Comparison of ENCODE assay signal across 22 mouse cellular contexts in the genomic region with DNA sequence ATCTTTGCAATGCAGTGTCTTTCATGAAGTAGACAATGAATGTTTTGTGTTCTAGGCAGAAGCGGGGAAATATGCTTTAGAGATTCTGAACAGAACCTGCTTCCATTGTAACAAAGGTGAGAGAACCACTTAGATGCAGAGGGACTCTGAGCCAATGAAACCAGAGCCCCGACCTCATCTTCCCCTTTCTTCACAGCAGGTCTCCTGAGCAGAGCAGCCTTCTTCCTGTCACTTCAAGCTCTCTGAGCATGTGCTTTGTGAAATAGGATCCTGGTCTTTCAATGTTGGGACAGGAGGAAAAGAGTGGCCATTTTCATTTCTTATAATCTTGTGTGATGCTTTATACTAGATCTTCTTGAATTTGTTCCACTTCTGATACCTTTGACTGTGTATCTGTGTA. TPM values are rescaled to one million over a fixed set of nuclear protein-coding genes. Genes with fewer than 3 reads are reported as not detected.
DNase-seq lines count a peak whose midpoint lies in the region; ATAC-seq and TF ChIP-seq lines count a peak whose summit lies in the region.
"Had no signal": no experiment of that assay in that cellular context is flagged by ENCODE, and none has a peak within 500 bp of the region (broad histone marks: within the 10 kb centered on the region; RNA-seq: fewer than 3 reads in every experiment).

No protein-coding gene starts in this region.

- 42% methylated on average over 2 of the region's 2 CpGs for WGBS in limb, embryonic 11.5 days
- 59% methylated on average over 2 of the region's 2 CpGs for WGBS in limb, embryonic 10.5 days

- no peak overlapping the region for H3K4me2 ChIP-seq in limb, embryonic 11.5 days (ENCODE audit: low read depth, severe bottlenecking)
- H3K4me2 ChIP-seq: embryonic facial prominence, embryonic 12.5 days; embryonic facial prominence, embryonic 15.5 days; heart, embryonic 13.5 days; hindbrain, embryonic 12.5 days; hindbrain, embryonic 15.5 days had no signal

- no peaks in the 10 kb centered on the region for H3K4me1 ChIP-seq in limb, embryonic 11.5 days (ENCODE audit: control insufficient read depth, insufficient read depth, low read length)
- H3K4me1 ChIP-seq in limb, embryonic 10.5 days = no peaks in the 10 kb centered on the region
- H3K4me1 ChIP-seq: embryonic facial prominence, embryonic 12.5 days; embryonic facial prominence, embryonic 15.5 days; hindbrain, embryonic 12.5 days; hindbrain, embryonic 15.5 days had no signal

- H3K4me3 ChIP-seq in limb, embryonic 11.5 days (ENCODE audit: low read depth, low read length) = no peak overlapping the region
- no peak overlapping the region for H3K4me3 ChIP-seq in limb, embryonic 10.5 days
- H3K4me3 ChIP-seq in layer of hippocampus, adult 2 months = no peak overlapping the region
- H3K4me3 ChIP-seq: embryonic facial prominence, embryonic 12.5 days; embryonic facial prominence, embryonic 15.5 days; heart, adult 2 months; heart, embryonic 10.5 days; heart, embryonic 13.5 days; hindbrain, embryonic 12.5 days; hindbrain, embryonic 15.5 days had no signal

- H3K9ac ChIP-seq in limb, embryonic 11.5 days (ENCODE audit: low read length) = no peak overlapping the region
- H3K9ac ChIP-seq: embryonic facial prominence, embryonic 12.5 days; embryonic facial prominence, embryonic 15.5 days; forebrain, postnatal 0 days; heart, embryonic 13.5 days; hindbrain, embryonic 12.5 days; hindbrain, embryonic 15.5 days had no signal

- H3K36me3 ChIP-seq in limb, embryonic 11.5 days (ENCODE audit: control insufficient read depth, insufficient read depth, low read length) = no peaks in the 10 kb centered on the region
- H3K36me3 ChIP-seq in limb, embryonic 10.5 days = no peaks in the 10 kb centered on the region
- H3K36me3 ChIP-seq in splenic B cell, adult 2 months (ENCODE audit: control insufficient read depth, insufficient read depth, low read length, poor library complexity, severe bottlenecking) = no peaks in the 10 kb centered on the region
- H3K36me3 ChIP-seq: embryonic facial prominence, embryonic 12.5 days; embryonic facial prominence, embryonic 15.5 days; heart, embryonic 10.5 days; heart, embryonic 13.5 days; hindbrain, embryonic 12.5 days; hindbrain, embryonic 15.5 days had no signal

- peak; percentile 5 for DNase-seq in limb, embryonic 11.5 days (ENCODE audit: low spot score)
- no peak for DNase-seq in limb, embryonic 10.5 days (ENCODE audit: low spot score)
- DNase-seq in splenic B cell, adult 2 months (ENCODE audit: low read depth, low spot score) = peak; percentile 54
- DNase-seq in layer of hippocampus, adult 2 months (ENCODE audit: low spot score in 2 of 2) = no peak
- no peak for DNase-seq in liver
- DNase-seq: adrenal gland, adult 2 months; adrenal gland, postnatal 14 days; cerebellum, adult 11 months; cerebellum, adult 2 months; cerebellum, adult 9-11 months; cerebellum, postnatal 25 days; forebrain, postnatal 0 days; gastrocnemius, postnatal 25 days; heart, adult 2 months had no signal

- H3K27ac ChIP-seq in limb, embryonic 11.5 days (replicated peaks; ENCODE audit: low read depth, low read length) = no peak overlapping the region
- no peak overlapping the region for H3K27ac ChIP-seq in limb, embryonic 10.5 days
- no peak overlapping the region for H3K27ac ChIP-seq in layer of hippocampus, adult 2 months
- H3K27ac ChIP-seq: embryonic facial prominence, embryonic 12.5 days; embryonic facial prominence, embryonic 15.5 days; heart, adult 2 months; heart, embryonic 10.5 days; heart, embryonic 13.5 days; hindbrain, embryonic 12.5 days; hindbrain, embryonic 15.5 days had no signal

- no peaks in the 10 kb centered on the region for H3K27me3 ChIP-seq in limb, embryonic 11.5 days (ENCODE audit: control insufficient read depth, insufficient read depth, low read length)
- no peaks in the 10 kb centered on the region for H3K27me3 ChIP-seq in limb, embryonic 10.5 days (ENCODE audit: low read depth, poor library complexity, severe bottlenecking)
- no peaks in the 10 kb centered on the region for H3K27me3 ChIP-seq in splenic B cell, adult 2 months (ENCODE audit: control insufficient read depth, insufficient read depth, low read length, poor library complexity, severe bottlenecking)
- H3K27me3 ChIP-seq: embryonic facial prominence, embryonic 12.5 days; embryonic facial prominence, embryonic 15.5 days; heart, embryonic 13.5 days; hindbrain, embryonic 12.5 days; hindbrain, embryonic 15.5 days had no signal

- H3K9me3 ChIP-seq in limb, embryonic 11.5 days (ENCODE audit: control insufficient read depth, low read length) = no peaks in the 10 kb centered on the region
- no peaks in the 10 kb centered on the region for H3K9me3 ChIP-seq in limb, embryonic 10.5 days (replicated peaks)
- H3K9me3 ChIP-seq: embryonic facial prominence, embryonic 12.5 days; embryonic facial prominence, embryonic 15.5 days; heart, embryonic 10.5 days; heart, embryonic 13.5 days; hindbrain, embryonic 12.5 days; hindbrain, embryonic 15.5 days had no signal

- TF ChIP-seq CTCF in layer of hippocampus, adult 2 months (conservative IDR thresholded peaks at IDR 0.05) = no peak

- ATAC-seq in limb, embryonic 11.5 days (ENCODE audit: insufficient number of reproducible peaks, low FRiP score, low TSS enrichment, low read depth) = no peak
- peak; percentile 56 for ATAC-seq in megakaryocyte, adult 5-6 weeks (ENCODE audit: poor library complexity, severe bottlenecking)
- ATAC-seq: forebrain, embryonic 14.5 days; forebrain, postnatal 0 days had no signal

RNA-seq across cellular contexts. Expression of gene Suco, which starts 23.6 kb away (rescaled TPM):
- 32.3 and 42.3 TPM in 2 replicates for polyA plus RNA-seq in limb, embryonic 11.5 days (2014; fragmentation: Nextera tagmentation; extraction: Ambion mirVana)
- 25.6 and 30.3 TPM in 2 replicates for polyA plus RNA-seq in limb, embryonic 10.5 days (2016; fragmentation: Nextera tagmentation; extraction: Ambion mirVana)
- total RNA-seq in megakaryocyte, adult 5-6 weeks (2015) = 23.0 and 26.4 TPM in 2 replicates
- total RNA-seq in megakaryocyte, adult 5-6 weeks (2017) = 52.0 and 61.3 TPM in 2 replicates
- total RNA-seq in layer of hippocampus, adult 2 months (2021) = 10 to 100 TPM; 39.7 to 40.9 TPM

Comparison
In these comparisons a context has a peak if more than half of its experiments do, and no peak if none do; other contexts are left out.
1. DNase-seq: peak in limb, embryonic 11.5 days (single experiment) and splenic B cell, adult 2 months (single experiment); none in limb, embryonic 10.5 days (single experiment), layer of hippocampus, adult 2 months (0 of 2) and liver (single experiment).